Mouse (Mus musculus) cerebellum, adult 2 months (tissue): ENCODE data around the gene Tomm20. TPM values are rescaled to one million over a fixed set of nuclear protein-coding genes. Genes with fewer than 3 reads are reported as not detected.
A peak's percentile ranks its signal among the peaks of the same experiment; 100 is the strongest.

Experiments
- DNase-seq, 2 experiments: peaks; one replicate each; pipeline ENCODE4 v3.0.0; 2021
- H3K27ac ChIP-seq: fragments of 200-500 bp; 2 replicates; pipeline ENCODE4 v1.5.1; 2012; ENCODE audit warnings: low read length, control low read depth, inconsistent platforms; ENCODE audit not compliant: insufficient read depth
- H3K27me3 ChIP-seq: fragments of 200-500 bp; 2 replicates; pipeline ENCODE4 v1.6.1; 2012; ENCODE audit warnings: inconsistent platforms, mild to moderate bottlenecking, low read length, moderate library complexity; ENCODE audit not compliant: control insufficient read depth, insufficient read depth
- H3K4me1 ChIP-seq: fragments of 200-500 bp; 2 replicates; pipeline ENCODE4 v1.6.1; 2011; ENCODE audit warnings: low read length; ENCODE audit not compliant: control insufficient read depth, insufficient read depth
- H3K4me3 ChIP-seq: fragments of 200-500 bp; replicated peaks from 2 replicates; pipeline ENCODE3; 2011; ENCODE audit warnings: mild to moderate bottlenecking, low read depth, low read length, control low read depth; ENCODE audit not compliant: insufficient read depth
- CTCF ChIP-seq: fragments of 200-500 bp; IDR thresholded peaks from 2 replicates; pipeline ENCODE4 v1.5.1; 2011; ENCODE audit warnings: low read depth, mild to moderate bottlenecking, control low read depth, low read length, moderate library complexity, borderline replicate concordance; ENCODE audit not compliant: insufficient read depth
- POLR2A ChIP-seq: fragments of 200-500 bp; IDR thresholded peaks from 2 replicates; pipeline ENCODE4 v1.6.1; 2011; ENCODE audit warnings: low read length, control low read depth, borderline replicate concordance; ENCODE audit not compliant: insufficient read depth
- WGBS: fragments of 180-500 bp; shearing (Covaris S2); methylation state at CpG from one replicate; pipeline ENCODE4 v1.1.7; 2018; 5-methylcytosine and 5-hydroxymethylcytosine counted together
- polyA plus RNA-seq: library from polyadenylated mRNA; depleted of rRNA; stranded (reverse); fragments of >200 nt; gene quantifications from 2 replicates; pipeline ENCODE4 v1.2.3, GENCODE M21; 2012

Tomm20 gene
- polyA plus RNA-seq, 1 experiment: 195 TPM

GRCm38 (mm10) chr8:126978028-126978427 is 32.4 kb upstream of the Tomm20 start:
- 70% methylated on average over 10 of the region's 10 CpGs for WGBS
- Histone ChIP-seq H3K4me3 (no peak overlapping the region), H3K4me1 (no peaks in the 10 kb centered on the region), H3K27ac (no peak overlapping the region), H3K27me3 (no peaks in the 10 kb centered on the region)
- TF ChIP-seq CTCF (no peak), POLR2A (no peak)
- DNase-seq: no peak

DNA sequence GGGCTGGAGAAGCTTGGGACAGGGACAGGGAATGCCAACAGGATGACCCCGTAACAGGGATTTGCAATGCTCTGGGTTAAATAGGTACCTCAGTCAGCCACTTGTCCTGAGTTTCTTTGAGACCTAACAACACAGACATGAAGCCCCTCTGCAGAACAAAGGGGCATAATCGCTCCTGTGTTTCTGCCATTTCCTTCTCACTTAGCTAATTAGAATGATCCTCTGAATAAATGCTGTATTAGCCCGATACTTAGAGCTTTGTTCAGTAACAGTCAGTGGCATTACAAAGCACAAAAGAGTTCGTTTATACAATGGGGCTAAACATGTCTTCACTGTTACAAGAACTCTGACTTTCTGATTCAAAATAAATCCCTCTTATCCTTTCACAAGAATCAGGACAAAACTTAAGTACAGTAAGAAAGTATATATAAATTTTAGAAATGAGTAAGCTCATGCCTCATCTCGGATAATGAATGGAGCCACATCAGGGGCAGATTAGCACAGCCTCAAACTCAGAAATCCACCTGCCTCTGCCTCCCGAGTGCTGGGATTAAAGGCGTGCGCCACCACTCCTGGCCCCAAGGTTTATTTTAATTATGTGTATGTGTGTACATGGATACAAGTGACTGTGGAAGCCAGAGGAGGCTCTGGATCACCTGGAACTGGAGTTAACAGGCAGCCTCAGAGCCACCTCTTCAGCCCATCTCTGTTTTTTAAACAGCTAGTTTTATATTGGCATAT is 31.1 kb upstream of the Tomm20 start:
- no peaks in the 10 kb centered on the region for H3K27me3 ChIP-seq
- no peaks in the 10 kb centered on the region for H3K4me1 ChIP-seq
- H3K4me3 ChIP-seq: no peak overlapping the region
- no peak for DNase-seq
- H3K27ac ChIP-seq: no peak overlapping the region
- 65% methylated on average over 8 of the region's 8 CpGs for WGBS
- TF ChIP-seq POLR2A: no peak
- no peak for TF ChIP-seq CTCF

DNA sequence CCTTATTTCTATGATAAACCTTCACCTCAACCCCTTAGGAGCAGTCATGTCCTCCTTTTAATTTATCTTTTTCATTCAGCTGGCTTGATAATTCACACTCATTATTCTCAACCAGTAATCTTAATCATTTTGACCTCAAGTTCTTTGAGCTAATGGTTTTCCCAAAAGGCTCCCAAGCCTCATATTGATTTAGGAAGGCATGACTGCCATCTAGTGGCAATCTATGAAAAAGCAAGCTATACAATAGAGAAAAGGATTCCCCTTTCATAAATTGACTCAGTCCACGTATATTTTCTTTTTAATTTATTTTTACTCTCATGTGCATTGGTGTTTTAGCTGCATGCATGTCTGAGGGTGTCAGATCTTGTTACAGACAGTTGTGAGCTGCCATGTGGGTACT is 30.1 kb upstream of the Tomm20 start:
- Histone ChIP-seq H3K4me1 (no peaks in the 10 kb centered on the region), H3K27me3 (no peaks in the 10 kb centered on the region), H3K4me3 (no peak overlapping the region), H3K27ac (no peak overlapping the region)
- TF ChIP-seq POLR2A: no peak
- peak; percentile 39; the same call in 1 of the 2 replicates for TF ChIP-seq CTCF
- DNase-seq: peak in 1 of 2 experiments; percentile 40
- 11% methylated on average over 1 of the region's 1 CpGs for WGBS

DNA sequence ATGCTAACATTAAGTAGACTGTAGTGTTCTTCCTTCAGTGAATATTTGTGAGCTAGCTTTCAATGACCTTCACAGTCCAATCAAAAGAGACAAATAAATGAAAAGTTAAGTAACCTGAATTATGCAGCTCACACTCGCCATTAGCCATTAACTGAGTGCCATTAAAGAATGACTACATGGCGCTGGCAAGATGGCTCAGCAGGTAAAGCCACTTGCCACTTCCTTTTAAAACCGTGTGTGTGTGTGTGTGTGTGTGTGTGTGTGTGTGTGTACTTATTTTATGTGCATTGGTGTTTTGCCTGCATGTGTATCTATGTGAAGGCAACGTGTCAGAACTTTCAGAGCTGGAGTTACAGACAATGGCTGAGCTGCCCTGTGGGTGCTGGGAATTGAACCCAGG is 28.9 kb upstream of the Tomm20 start:
- Histone ChIP-seq H3K4me1 (no peaks in the 10 kb centered on the region), H3K4me3 (no peak overlapping the region), H3K27me3 (no peaks in the 10 kb centered on the region), H3K27ac (no peak overlapping the region)
- WGBS: 69% methylated on average over 4 of the region's 4 CpGs
- no peak for DNase-seq
- TF ChIP-seq CTCF (no peak), POLR2A (no peak)

- no peak for DNase-seq
- no peak overlapping the region for H3K4me3 ChIP-seq
- H3K4me1 ChIP-seq: no peaks in the 10 kb centered on the region
- no peaks in the 10 kb centered on the region for H3K27me3 ChIP-seq
- 77% methylated on average over 9 of the region's 9 CpGs for WGBS
- no peak overlapping the region for H3K27ac ChIP-seq
- TF ChIP-seq POLR2A (no peak), CTCF (no peak)
These were observed 28.1 kb upstream of the Tomm20 start for GRCm38 (mm10) chr8:126973686-126974265.

GRCm38 (mm10) chr8:126972649-126973048 is 27.0 kb upstream of the Tomm20 start:
- no peak for DNase-seq
- H3K4me3 ChIP-seq: no peak overlapping the region
- H3K27ac ChIP-seq: no peak overlapping the region
- H3K4me1 ChIP-seq: no peaks in the 10 kb centered on the region
- TF ChIP-seq POLR2A (no peak), CTCF (no peak)
- 62% methylated on average over 2 of the region's 2 CpGs for WGBS
- no peaks in the 10 kb centered on the region for H3K27me3 ChIP-seq

- WGBS: 88% methylated on average over 2 of the region's 2 CpGs
- DNase-seq: no peak
- H3K4me1 ChIP-seq: no peaks in the 10 kb centered on the region
These were observed 26.5 kb upstream of the Tomm20 start for GRCm38 (mm10) chr8:126972102-126972501.

DNA sequence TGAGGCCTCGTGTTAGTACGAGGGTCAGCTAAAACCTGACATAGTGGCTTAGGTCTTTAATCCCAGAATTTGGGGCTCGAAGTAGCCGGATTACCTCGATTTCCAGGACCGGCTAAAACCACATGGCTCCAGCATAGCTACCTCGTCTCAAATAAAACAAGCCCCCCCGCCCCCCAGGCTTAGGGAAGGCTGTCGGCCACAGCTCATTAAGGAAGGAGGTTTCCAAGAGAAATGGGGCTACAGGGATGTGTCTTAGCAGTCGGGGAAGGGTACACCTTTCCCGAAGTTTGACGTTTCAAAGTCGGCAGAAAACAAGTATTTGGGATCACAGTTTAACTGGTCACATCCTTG is 25.6 kb upstream of the Tomm20 start:
- no peak overlapping the region for H3K27ac ChIP-seq
- no peak for TF ChIP-seq CTCF
- TF ChIP-seq POLR2A: no peak
- H3K27me3 ChIP-seq: no peaks in the 10 kb centered on the region
- DNase-seq: no peak
- 3% methylated on average over 13 of the region's 13 CpGs for WGBS
- H3K4me3 ChIP-seq: peak overlapping the region; percentile 94
- no peaks in the 10 kb centered on the region for H3K4me1 ChIP-seq

More at GRCm38 (mm10) chr8:126972102-126972501, 26.5 kb upstream of the Tomm20 start:
- Histone ChIP-seq H3K27ac (no peak overlapping the region), H3K27me3 (no peaks in the 10 kb centered on the region), H3K4me3 (no peak overlapping the region)
- TF ChIP-seq POLR2A: no peak
- TF ChIP-seq CTCF: no peak
